Mouse (Mus musculus) myocyte (in vitro differentiated cells): ENCODE results near the gene Klhl6.

ENCODE experiments used
- MAX ChIP-seq: IDR thresholded peaks from one replicate; pipeline ENCODE4 v1.6.1; 2011; ENCODE audit warnings: low read depth, mild to moderate bottlenecking, control low read depth
- MYOG ChIP-seq, 3 experiments: IDR thresholded peaks; one replicate each; pipeline ENCODE4 v1.6.1; 2011; ENCODE audit warnings: control low read depth in 2 of 3, low read depth in 2 of 3, mild to moderate bottlenecking in 2 of 3; ENCODE audit not compliant: insufficient read length in 2 of 3, control insufficient read depth in 1 of 3, insufficient read depth in 1 of 3
- POLR2A ChIP-seq: IDR thresholded peaks from one replicate; pipeline ENCODE4 v1.6.1; 2011; ENCODE audit warnings: low read depth, mild to moderate bottlenecking, control low read depth, moderate library complexity; ENCODE audit not compliant: insufficient read length
- REST ChIP-seq: IDR thresholded peaks from one replicate; pipeline ENCODE4 v1.6.1; 2011; ENCODE audit warnings: mild to moderate bottlenecking, control low read depth, moderate library complexity; ENCODE audit not compliant: insufficient read depth, insufficient read length
- TCF12 ChIP-seq: IDR thresholded peaks from one replicate; pipeline ENCODE4 v1.6.1; 2011; ENCODE audit warnings: mild to moderate bottlenecking, control low read depth; ENCODE audit not compliant: poor library complexity, insufficient read depth, severe bottlenecking
- TCF3 ChIP-seq: IDR thresholded peaks from one replicate; pipeline ENCODE4 v1.6.1; 2011; ENCODE audit warnings: low read depth, control low read depth; ENCODE audit not compliant: insufficient read length

- no peak for TF ChIP-seq REST
- no peak for TF ChIP-seq TCF3
- no peak for TF ChIP-seq TCF12
- TF ChIP-seq POLR2A: no peak
- no peak for TF ChIP-seq MYOG (IDR thresholded peaks at IDR 0.05; ENCODE audit: control insufficient read depth in 1 of 3, insufficient read depth in 1 of 3, insufficient read length in 2 of 3, low read depth in 2 of 3)
- TF ChIP-seq MAX: no peak
These were observed 6.0 kb downstream of the Klhl6 start for GRCm38 (mm10) chr16:19976825-19977224.
